Mouse (Mus musculus) layer of hippocampus, adult 2 months (tissue): ENCODE measurements at regions not wholly inside any gene's neighbourhood (a gene's known extent, or its start where the extent isn't known, plus 50 kb on each side); places are given as distances from the start of the nearest gene placed in this dataset.

ENCODE experiments used
- DNase-seq, 2 experiments: peaks; one replicate each; pipeline ENCODE4 v3.0.0; 2022; ENCODE audit warnings: low spot score in 2 of 2
- H3K27ac ChIP-seq: fragments of 200-600 bp; 2 replicates; pipeline ENCODE4 v1.8.1; 2022
- H3K4me3 ChIP-seq: fragments of 200-600 bp; 2 replicates; pipeline ENCODE4 v1.8.1; 2022; ENCODE audit warnings: mild to moderate bottlenecking
- CTCF ChIP-seq: fragments of 200-600 bp; conservative IDR thresholded peaks from 2 replicates; pipeline ENCODE4 v1.8.1; 2022; ENCODE audit warnings: antibody characterized with exemption, mild to moderate bottlenecking, moderate library complexity

GRCm38 (mm10) chr9:46751981-46752380 lies 246.6 kb upstream of the Gm4791 start:
- Histone ChIP-seq H3K4me3 (no peak overlapping the region), H3K27ac (no peak overlapping the region)
- no peak for DNase-seq
- no peak for TF ChIP-seq CTCF

DNA sequence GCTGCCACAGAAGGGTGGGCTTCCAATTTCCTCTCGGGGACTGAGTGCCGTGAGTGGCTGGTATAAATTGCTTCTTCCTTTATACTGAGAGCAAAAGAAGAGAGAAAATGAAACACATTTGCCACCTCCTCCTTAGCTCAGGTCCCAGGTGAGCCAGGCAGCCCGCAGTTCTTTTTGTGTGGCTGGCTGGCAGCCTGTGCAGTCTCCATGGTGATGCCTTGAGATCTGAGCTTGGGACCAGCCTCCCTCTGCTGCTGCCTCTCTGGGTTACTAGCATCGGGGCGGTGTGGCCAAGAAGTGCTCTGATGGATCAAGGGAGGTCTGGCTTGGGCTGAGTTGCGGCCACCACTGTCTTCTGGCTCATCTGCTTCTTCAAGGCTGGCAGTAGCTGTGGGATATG lies 249.1 kb upstream of the Gm4791 start:
- H3K27ac ChIP-seq, result no peak overlapping the region
- DNase-seq, result no peak

GRCm38 (mm10) chr9:46746266-46746665 lies 252.3 kb upstream of the Gm4791 start:
- TF ChIP-seq CTCF, result no peak
- DNase-seq, result no peak

More for the DNA sequence above, 249.1 kb upstream of the Gm4791 start:
- TF ChIP-seq CTCF, result no peak
- no peak overlapping the region for H3K4me3 ChIP-seq

DNA sequence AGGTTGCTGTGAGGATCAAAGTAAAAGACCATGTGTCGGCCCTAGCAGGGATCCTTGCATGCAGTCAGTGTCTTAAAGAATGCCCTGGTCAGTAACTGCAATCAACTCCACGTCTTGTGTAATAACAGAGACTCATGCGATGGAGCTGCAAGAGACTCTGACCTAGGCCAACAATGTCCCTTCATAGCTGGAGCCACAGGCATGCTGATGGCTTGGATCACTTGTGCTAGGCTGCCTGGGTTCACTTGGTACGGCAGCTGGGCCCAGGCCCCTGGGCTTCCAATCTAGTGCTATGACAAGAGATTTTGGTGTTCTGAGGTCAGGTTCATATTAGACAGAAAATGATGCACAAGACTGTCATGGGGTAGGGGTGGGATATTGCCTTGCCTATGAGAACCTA lies 258.0 kb upstream of the Gm4791 start:
- Histone ChIP-seq H3K27ac (no peak overlapping the region), H3K4me3 (no peak overlapping the region)
- no peak for TF ChIP-seq CTCF
- DNase-seq, result no peak

More at GRCm38 (mm10) chr9:46746266-46746665, 252.3 kb upstream of the Gm4791 start:
- Histone ChIP-seq H3K27ac (no peak overlapping the region), H3K4me3 (no peak overlapping the region)

DNA sequence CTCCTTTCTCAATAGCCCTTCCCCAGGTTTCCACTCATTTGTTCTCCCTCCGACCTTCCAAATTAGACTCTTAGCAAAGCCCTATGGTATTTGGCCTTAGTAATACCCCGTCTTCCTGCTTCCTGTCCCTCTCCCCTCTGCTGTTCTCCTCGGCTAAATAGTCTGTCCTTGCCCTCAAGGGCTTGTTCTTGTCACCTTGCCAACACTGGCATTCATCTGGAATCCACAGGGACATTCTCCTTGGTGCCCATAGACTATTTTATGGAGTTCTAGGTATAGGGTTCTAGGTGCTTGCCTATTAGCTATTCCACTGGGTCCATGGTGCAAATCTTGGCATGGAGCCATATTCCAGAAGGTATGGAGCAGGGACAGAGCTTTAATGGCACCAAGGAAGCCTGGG lies 259.2 kb upstream of the Gm4791 start:
- no peak for DNase-seq
- no peak for TF ChIP-seq CTCF
- Histone ChIP-seq H3K27ac (no peak overlapping the region), H3K4me3 (no peak overlapping the region)

DNA sequence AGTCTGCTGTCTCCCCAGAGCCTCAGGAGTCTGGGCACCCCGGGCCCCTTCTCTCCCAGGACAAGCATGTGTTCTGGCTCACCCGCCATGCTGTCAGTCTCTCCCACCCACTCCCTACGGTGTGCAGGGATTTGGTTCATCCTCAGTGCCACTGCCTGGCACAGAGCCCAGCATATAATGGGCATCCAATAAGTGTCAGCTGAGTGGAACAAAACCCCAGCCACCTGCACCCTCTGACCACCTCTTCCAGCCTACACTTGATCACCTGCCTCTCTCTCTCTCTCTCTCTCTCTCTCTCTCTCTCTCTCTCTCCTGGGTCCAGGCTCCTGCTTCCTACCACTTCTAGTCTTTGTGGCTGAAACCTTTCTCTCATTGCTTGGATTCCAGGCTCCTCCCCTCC lies 259.9 kb upstream of the Gm4791 start:
- Histone ChIP-seq H3K4me3 (no peak overlapping the region), H3K27ac (peak overlapping the region; percentile 86)
- no peak for DNase-seq
- TF ChIP-seq CTCF, result no peak

DNA sequence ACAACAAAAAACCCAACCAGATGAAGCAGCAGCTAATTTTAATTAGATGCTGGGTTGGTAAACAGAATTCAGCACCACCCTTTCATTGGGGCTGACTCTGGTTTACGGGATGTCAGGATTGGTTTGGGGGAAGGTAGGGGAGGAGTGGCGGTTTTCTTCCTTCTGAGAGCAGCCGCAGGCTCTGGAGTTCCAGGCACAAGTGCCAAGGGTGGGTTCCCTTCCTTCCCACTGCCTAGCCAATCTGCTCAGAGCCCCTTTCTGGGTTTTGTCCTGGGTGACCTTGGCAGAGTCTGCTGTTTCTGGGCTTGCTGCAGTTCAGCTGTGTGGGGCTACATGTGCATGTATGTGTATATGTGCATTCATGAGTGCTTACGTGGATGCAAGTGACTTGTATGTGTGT lies 260.5 kb upstream of the Gm4791 start:
- H3K27ac ChIP-seq, result peak overlapping the region; percentile 86
- no peak for TF ChIP-seq CTCF
- no peak overlapping the region; the same call in 1 of the 2 replicates for H3K4me3 ChIP-seq
- no peak for DNase-seq

- TF ChIP-seq CTCF, result no peak
- peak overlapping the region; percentile 86 for H3K27ac ChIP-seq
- peak in 1 of 2 experiments; percentile 30 for DNase-seq
- H3K4me3 ChIP-seq, result no peak overlapping the region; the same call in 1 of the 2 replicates
Measured at GRCm38 (mm10) chr9:46737446-46737845, 261.1 kb upstream of the Gm4791 start.

- H3K27ac ChIP-seq, result peak overlapping the region; percentile 86
- TF ChIP-seq CTCF, result no peak
- no peak overlapping the region for H3K4me3 ChIP-seq
- no peak for DNase-seq
Measured at GRCm38 (mm10) chr9:46736232-46736631, 262.3 kb upstream of the Gm4791 start.

GRCm38 (mm10) chr9:46735664-46736067 lies 262.9 kb upstream of the Gm4791 start:
- H3K27ac ChIP-seq, result peak overlapping the region; percentile 86; the same call in 1 of the 2 replicates
- TF ChIP-seq CTCF, result peak; percentile 92
- no peak overlapping the region for H3K4me3 ChIP-seq
- peak; percentile 87 to 93 for DNase-seq

- Histone ChIP-seq H3K27ac (peak overlapping the region; percentile 70), H3K4me3 (no peak overlapping the region)
- no peak for TF ChIP-seq CTCF
- DNase-seq, result peak in 1 of 2 experiments; percentile 26
Measured at GRCm38 (mm10) chr9:46728465-46728864, 270.1 kb upstream of the Gm4791 start.

DNA sequence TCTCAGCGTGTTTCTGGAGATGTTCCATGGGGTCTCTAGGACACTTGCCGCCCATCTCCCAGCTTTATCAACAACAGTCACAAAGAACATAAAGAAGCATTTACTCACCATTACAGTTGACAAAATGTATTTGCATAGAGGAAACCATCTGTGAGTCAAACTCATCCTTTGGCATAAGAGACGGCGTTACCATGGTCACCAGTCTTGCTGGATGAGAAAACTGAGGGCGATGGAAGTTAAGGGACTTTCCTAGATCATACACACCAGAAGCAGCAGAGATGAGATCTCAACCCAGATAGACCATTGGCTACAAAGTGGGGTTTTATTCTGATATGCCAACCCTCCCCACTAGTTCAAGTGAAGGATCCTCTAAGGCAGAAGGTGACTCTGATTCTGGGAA lies 274.3 kb upstream of the Gm4791 start:
- no peak for TF ChIP-seq CTCF
- no peak overlapping the region for H3K4me3 ChIP-seq
- peak overlapping the region; percentile 66 for H3K27ac ChIP-seq
- DNase-seq, result peak in 1 of 2 experiments; percentile 80

DNA sequence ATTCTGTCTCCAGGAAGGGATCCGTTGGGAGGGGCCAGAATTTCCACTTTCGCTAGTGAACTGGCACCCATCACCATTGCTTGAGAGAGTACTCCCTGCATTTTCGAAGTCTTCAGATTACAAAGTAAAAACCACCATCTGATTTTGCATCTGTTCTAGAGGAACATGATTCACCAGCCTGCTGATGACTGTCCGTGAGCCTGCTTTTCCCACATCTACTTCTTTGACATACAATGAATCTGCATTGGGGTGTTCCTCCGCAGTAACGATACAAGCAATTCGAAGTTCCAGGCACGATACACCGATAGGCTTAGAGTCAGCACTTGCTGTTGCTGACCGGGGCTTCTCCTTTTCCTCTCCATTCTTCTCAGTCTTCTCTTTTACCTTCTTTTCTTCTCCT lies 285.1 kb upstream of the Gm4791 start:
- peak in 1 of 2 experiments; percentile 80 for DNase-seq
- no peak for TF ChIP-seq CTCF

GRCm38 (mm10) chr9:46704151-46704905 lies 294.2 kb upstream of the Gm4791 start:
- Histone ChIP-seq H3K4me3 (no peak overlapping the region), H3K27ac (peak overlapping the region; percentile 78)
- no peak for TF ChIP-seq CTCF
- peak; percentile 15 to 32 for DNase-seq

More for the DNA sequence above, 285.1 kb upstream of the Gm4791 start:
- no peak overlapping the region for H3K4me3 ChIP-seq
- H3K27ac ChIP-seq, result peak overlapping the region; percentile 39; the same call in 1 of the 2 replicates
